Mouse (Mus musculus) C2C12 (cell line): ENCODE measurements at regions not wholly inside any gene's neighbourhood (a gene's known extent, or its start where the extent isn't known, plus 50 kb on each side); places are given as distances from the start of the nearest gene placed in this dataset.

Experiments used
- CEBPB ChIP-seq: IDR thresholded peaks from one replicate; pipeline ENCODE4 v1.6.1; 2011; ENCODE audit warnings: low read depth, mild to moderate bottlenecking, control low read depth, moderate library complexity
- CTCF ChIP-seq: IDR thresholded peaks from one replicate; pipeline ENCODE4 v1.5.1; 2011; ENCODE audit not compliant: control insufficient read depth, insufficient read depth, insufficient read length
- MAX ChIP-seq: IDR thresholded peaks from one replicate; pipeline ENCODE4 v1.6.1; 2011; ENCODE audit warnings: mild to moderate bottlenecking, control low read depth
- MYOD1 ChIP-seq: IDR thresholded peaks from one replicate; pipeline ENCODE4 v1.6.1; 2011; ENCODE audit warnings: low read depth; ENCODE audit not compliant: control insufficient read depth, insufficient read length
- USF1 ChIP-seq: IDR thresholded peaks from one replicate; pipeline ENCODE4 v1.6.1; 2011; ENCODE audit warnings: low read depth, mild to moderate bottlenecking, control low read depth, moderate library complexity

- TF ChIP-seq CTCF (no peak), MYOD1 (no peak), MAX (no peak), CEBPB (no peak), USF1 (no peak)
Measured at GRCm38 (mm10) chr10:23027961-23028360, 208.0 kb upstream of the Tcf21 start.
